Mouse (Mus musculus): ENCODE results near the gene Slc25a23.

GRCm38 (mm10) chr17:57007137-57007905 is 52.3 kb downstream of the Slc25a23 start:
- TF ChIP-seq CTCF (IDR thresholded peaks at IDR 0.05; ENCODE audit: control insufficient read depth, insufficient read depth, insufficient replicate concordance, low read depth, low read length): peak; percentile 30; the same call in 1 of the 2 replicates
- TF ChIP-seq POLR2A (IDR thresholded peaks at IDR 0.05; ENCODE audit: control insufficient read depth, low read depth, low read length): no peak
